Mouse (Mus musculus) cerebellum, postnatal 25 days (tissue): ENCODE results near the gene Abca7.

ENCODE experiments used
- DNase-seq, 2 experiments: peaks; one replicate each; pipeline ENCODE4 v3.0.0; 2021; ENCODE audit warnings: mixed read lengths in 2 of 2

Gene Abca7

DNA sequence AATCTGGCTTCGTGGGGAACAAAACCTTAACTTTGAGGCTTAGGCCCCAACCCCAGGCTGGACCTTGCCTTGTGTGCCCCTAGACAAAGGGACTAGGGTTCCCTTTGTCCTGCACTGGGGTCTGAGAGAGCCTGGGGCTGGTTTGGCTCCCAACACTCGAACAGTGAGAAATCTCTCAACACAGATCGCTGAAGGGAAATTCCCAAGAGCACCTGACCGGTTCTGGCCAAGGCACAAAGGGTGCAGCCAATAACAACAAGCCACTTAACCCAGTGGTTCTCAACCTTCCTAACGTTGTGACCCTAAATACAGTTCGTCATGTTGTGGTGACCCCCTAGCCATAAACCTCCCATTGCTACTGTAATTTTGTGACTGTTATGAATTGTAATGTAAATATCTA, 54.0 kb downstream of the Abca7 start:
- DNase-seq = no peak

DNA sequence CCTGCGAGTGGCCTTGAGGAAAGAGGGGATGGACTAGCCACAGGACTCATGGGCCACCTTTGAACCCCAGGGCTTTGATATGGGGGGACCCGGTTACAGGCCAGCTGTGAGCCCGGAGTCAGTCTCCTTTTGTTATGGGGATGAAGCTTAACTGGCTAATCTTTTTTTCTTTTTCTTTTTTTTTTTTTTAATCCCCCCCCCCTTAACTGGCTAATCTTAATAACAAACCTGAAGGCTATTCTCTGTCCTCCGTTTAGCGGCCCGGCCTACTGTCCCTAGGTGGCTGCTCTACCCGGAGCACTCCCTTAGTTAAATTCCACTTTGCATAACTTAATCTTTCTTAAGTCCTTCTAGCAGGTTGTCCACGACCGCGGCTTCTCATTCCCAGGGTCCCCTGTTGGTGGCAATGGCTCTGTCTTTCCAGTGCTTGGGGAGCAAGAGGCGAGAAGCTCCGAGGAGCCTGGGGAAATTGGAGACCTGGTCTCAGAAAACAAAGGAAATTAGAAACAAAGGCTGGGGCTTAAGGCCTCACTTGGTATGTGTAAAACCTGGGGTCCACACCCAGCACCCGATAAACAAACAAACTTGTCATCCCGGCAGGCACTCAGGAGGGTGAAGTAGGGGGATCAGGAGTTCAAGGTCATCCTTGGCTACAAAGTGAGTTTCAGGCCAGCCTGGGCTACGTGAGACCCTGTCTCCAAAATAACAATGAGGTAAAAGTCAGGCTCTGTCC, 54.8 kb downstream of the Abca7 start:
- no peak for DNase-seq

DNA sequence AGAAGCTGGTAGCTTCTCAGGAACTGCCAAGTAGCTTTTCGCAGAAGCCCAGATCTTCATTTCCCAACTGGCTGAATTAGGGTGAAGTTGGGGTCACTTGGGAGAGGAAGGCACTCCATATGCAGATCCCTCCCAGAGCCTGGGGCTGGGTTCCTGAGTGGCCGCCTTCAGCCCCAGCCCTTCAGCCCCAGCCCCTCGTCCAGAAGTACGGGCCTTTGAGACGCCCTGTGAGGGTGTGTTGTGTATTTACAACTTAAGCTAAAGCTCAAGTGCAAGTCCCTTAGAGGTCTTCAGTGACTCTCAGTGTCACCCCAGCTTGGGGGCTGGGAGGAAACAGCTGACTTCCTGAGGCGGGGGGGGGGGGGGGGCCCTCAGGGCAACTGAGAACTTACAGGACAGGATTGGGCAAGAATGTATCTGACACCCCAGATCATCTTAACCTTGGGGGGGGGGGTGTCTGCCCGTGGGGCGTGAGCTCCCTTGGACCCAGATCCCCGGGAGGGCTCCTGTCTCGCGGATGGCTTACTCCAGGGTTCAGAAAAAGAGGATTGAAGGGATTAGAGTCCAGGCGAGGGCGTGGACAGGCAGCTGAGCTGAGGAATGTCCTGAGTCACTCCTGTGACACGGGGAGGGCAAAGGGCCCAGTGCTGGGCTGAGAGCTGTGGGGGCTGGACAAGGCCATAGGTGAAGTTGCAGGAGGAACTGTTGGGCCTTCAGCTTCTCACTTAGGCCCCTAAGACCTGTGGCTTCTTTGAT, 55.5 kb downstream of the Abca7 start:
- no peak for DNase-seq

GRCm38 (mm10) chr10:80052374-80052764, 56.1 kb downstream of the Abca7 start:
- no peak for DNase-seq

GRCm38 (mm10) chr10:80053259-80053780, 57.0 kb downstream of the Abca7 start:
- DNase-seq = peak; percentile 99 to 100

GRCm38 (mm10) chr10:80053831-80054815, 57.8 kb downstream of the Abca7 start:
- peak; percentile 79 to 83 for DNase-seq

- peak; percentile 54 to 68 for DNase-seq
Observed at GRCm38 (mm10) chr10:80054911-80055310, 58.6 kb downstream of the Abca7 start.

DNA sequence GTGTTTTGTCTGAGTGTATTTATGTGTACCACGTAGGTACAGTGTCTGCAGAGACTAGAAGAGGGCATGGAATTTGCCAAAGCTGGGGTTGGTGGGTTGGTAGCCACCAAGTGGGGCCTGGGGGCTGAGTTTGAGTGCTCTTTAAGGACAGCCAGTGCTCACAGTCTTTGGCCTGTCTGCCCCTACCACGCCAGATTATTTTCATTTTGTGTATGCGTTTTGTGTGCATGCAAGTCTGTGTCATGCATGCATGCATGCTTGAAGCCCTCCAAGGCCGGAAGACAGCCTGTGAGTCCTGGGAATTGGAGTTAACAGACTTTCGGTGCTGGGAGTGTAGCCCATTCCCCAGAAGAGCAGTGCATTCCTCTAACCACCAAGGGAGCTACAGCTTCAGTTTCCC, 59.1 kb downstream of the Abca7 start:
- DNase-seq = no peak

DNA sequence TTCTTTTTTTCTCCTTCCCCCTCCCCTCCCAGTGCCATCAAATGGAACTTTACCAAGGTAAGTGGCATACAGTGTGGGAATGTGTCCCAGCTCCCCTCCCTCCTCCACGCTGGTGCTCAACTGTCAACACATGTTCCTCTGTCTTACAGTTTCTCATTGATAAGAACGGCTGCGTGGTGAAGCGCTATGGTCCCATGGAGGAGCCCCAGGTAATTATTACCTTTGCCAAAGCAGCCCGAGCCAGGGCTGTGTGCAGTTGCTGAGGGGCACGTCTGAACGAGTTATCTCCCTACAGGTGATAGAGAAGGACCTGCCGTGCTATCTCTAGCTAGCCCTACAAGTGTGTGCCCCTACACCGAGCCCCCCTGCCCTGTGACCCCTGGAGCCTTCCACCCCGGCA, 59.6 kb downstream of the Abca7 start:
- no peak for DNase-seq

DNA sequence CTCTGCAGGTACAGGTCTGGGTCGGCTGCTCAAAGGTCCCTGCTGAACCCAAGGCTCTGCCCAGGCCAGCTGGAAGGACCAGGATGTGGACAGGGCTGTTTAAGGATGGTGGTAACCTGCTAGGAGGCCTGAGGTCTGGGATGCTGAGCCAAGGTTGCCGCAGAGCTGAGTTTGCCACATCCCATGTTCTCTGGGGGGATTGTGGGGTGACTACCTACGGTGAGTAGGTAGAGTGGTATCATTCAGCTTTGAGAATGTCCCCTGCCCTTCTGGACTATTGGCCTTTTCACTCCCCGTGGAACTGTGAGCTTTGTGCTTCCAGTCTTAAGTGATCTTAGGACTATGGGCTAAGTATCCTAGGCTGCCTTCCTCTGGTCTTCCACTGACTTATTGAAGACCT, 60.2 kb downstream of the Abca7 start:
- DNase-seq = no peak

- DNase-seq = no peak
Observed at GRCm38 (mm10) chr10:80056976-80057682, 60.8 kb downstream of the Abca7 start.

DNA sequence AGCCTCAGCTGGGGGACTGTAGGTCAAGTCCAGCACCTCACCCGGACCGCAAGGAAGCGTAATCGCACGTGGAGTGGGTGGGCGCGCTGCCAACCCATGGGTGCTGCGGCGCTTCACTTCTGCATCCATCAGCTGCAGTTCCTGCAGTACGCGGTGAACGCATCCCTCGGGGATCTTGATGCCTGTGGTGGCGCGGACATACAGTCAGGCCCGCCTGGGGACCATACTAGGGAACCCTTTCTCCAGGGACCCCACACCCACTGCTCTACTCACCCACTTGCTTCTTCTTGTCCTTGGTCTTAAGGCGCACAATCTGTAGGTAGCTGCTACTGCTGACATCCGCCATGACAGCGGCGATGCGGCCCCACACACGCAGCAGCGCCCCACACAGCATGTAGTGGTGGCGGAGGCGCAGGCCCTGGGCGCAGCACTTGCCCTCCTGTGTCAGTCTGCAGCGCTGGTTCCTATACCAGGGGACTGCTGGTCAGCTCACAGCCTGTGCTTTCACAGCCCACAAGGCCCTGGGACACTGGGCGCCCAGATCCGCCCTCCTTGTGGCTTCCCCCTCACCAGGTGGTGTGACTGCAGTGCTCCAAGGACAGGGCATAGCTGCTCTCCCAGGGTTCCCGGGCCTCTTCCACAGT, 61.5 kb downstream of the Abca7 start:
- DNase-seq = peak; percentile 55 to 66

DNA sequence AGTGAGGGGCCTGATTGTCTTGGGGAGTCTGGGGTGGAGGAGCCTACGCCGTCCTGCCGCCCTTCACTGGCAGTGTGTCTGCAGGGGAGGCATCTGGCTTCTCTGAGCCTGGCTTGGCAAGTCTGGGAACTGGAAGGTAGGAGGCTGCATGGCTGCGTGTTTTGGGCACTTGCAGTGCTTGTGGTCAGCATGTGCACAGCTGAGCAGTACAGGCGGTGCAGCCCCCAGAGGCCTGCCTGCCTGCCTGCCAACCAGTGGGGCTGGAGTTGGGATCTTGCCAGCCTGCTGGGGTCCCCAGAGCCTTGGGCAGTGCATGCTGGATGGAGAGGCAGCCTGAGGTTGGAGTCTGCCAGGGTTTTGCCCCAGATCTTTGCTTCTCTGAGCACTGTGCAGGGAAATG, 66.8 kb downstream of the Abca7 start:
- peak in 1 of 2 experiments; percentile 46 for DNase-seq

- DNase-seq = no peak
Observed at GRCm38 (mm10) chr10:80063877-80064650, 67.8 kb downstream of the Abca7 start.
